Mouse (Mus musculus): Measurements from ENCODE around the gene Ppie. TPM values are rescaled to one million over a fixed set of nuclear protein-coding genes. Genes with fewer than 3 reads are reported as not detected.

Ppie gene
- polyA plus RNA-seq, 1 experiment: 23.6 TPM

DNA sequence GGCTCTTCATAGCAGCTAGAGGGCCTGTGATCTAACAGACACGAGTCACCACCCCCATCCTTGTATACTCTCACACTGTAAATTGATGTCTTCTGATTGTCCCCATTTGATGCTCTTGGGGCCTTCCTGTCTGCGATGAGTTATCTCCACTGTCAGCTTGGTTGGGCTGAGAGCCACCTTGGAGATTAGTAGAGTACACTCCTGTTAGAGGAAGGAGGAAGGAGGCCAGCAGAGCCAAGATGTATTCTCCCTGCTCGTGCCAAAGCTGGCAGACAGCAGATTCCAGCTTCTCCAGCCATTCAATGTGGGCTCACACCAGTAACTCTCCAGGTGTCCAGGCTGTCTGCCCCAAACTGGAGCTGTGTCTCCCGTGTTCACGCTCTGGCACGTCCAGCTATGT, 20.8 kb upstream of the Ppie start:
- no peak overlapping the region for H3K4me3 ChIP-seq (replicated peaks; ENCODE audit: control insufficient read depth, low read depth, low read length)
- WGBS: 68% methylated on average over 6 of the region's 6 CpGs
- no peaks in the 10 kb centered on the region for H3K4me1 ChIP-seq (ENCODE audit: control insufficient read depth, insufficient read depth, low read length)
- TF ChIP-seq CTCF (IDR thresholded peaks at IDR 0.05; ENCODE audit: control insufficient read depth, insufficient read depth, low read length) (no peak), POLR2A (IDR thresholded peaks at IDR 0.05; ENCODE audit: borderline replicate concordance, control insufficient read depth, low read depth, low read length) (no peak)
- H3K27ac ChIP-seq (ENCODE audit: control insufficient read depth, insufficient read depth, low read depth, low read length, poor library complexity): no peak overlapping the region

DNA sequence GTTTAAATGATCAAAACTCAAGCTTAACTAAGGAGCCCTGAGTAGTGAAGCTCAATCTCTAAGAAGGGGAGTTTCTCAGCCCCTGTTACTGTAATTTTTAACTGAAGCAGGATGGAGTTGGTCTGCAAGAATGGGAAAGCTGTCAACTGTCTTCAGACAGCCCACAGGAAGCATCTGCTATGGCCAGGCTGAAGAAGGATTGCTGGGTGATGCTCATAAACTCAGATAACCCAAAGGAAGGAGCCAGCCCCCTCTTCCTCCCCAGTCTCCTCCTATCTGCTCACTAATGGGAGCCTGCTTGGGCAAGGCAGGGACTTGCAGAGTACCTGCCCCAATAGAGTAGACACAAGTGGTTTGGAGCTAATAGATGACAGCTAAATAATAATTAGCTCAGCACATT, 16.1 kb upstream of the Ppie start:
- H3K4me1 ChIP-seq (ENCODE audit: control insufficient read depth, insufficient read depth, low read length): no peaks in the 10 kb centered on the region
- H3K4me3 ChIP-seq (replicated peaks; ENCODE audit: control insufficient read depth, low read depth, low read length): no peak overlapping the region
- no peak for TF ChIP-seq POLR2A (IDR thresholded peaks at IDR 0.05; ENCODE audit: borderline replicate concordance, control insufficient read depth, low read depth, low read length)
- no peak for TF ChIP-seq CTCF (IDR thresholded peaks at IDR 0.05; ENCODE audit: control insufficient read depth, insufficient read depth, low read length)
- H3K27ac ChIP-seq (ENCODE audit: control insufficient read depth, insufficient read depth, low read depth, low read length, poor library complexity): no peak overlapping the region

GRCm38 (mm10) chr4:123155427-123155826, 15.7 kb upstream of the Ppie start:
- Histone ChIP-seq H3K4me3 (replicated peaks; ENCODE audit: control insufficient read depth, low read depth, low read length) (no peak overlapping the region), H3K4me1 (ENCODE audit: control insufficient read depth, insufficient read depth, low read length) (no peaks in the 10 kb centered on the region), H3K27ac (ENCODE audit: control insufficient read depth, insufficient read depth, low read depth, low read length, poor library complexity) (no peak overlapping the region)
- WGBS: 45% methylated on average over 2 of the region's 2 CpGs
- no peak for TF ChIP-seq CTCF (IDR thresholded peaks at IDR 0.05; ENCODE audit: control insufficient read depth, insufficient read depth, low read length)
- TF ChIP-seq POLR2A (IDR thresholded peaks at IDR 0.05; ENCODE audit: borderline replicate concordance, control insufficient read depth, low read depth, low read length): no peak

GRCm38 (mm10) chr4:123155004-123155403, 15.3 kb upstream of the Ppie start:
- 25% methylated on average over 4 of the region's 4 CpGs for WGBS
- H3K4me3 ChIP-seq (replicated peaks; ENCODE audit: control insufficient read depth, low read depth, low read length): no peak overlapping the region
- no peak overlapping the region for H3K27ac ChIP-seq (ENCODE audit: control insufficient read depth, insufficient read depth, low read depth, low read length, poor library complexity)
- H3K4me1 ChIP-seq (ENCODE audit: control insufficient read depth, insufficient read depth, low read length): no peaks in the 10 kb centered on the region
- TF ChIP-seq POLR2A (IDR thresholded peaks at IDR 0.05; ENCODE audit: borderline replicate concordance, control insufficient read depth, low read depth, low read length): no peak
- TF ChIP-seq CTCF (IDR thresholded peaks at IDR 0.05; ENCODE audit: control insufficient read depth, insufficient read depth, low read length): no peak

DNA sequence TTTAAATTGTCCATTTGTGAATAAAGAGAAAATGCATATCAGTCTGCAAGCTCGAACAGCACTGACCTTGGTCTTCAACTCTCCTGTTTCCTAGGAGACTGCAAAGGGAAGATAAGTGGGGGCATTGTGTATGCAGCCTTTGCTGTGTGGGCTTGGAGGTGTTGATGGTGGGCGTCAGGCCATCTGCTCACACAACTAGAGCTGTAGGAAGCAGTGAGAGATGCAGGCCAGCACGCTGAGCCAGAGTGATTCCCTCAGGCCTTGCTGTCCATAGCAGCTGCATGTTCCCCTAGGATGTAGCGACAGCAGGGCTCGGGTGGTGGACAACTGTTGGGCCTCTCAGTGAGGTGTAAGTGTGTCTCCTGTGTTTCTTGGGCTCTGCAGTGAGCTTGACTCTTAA, 13.2 kb upstream of the Ppie start:
- Histone ChIP-seq H3K4me1 (ENCODE audit: control insufficient read depth, insufficient read depth, low read length) (no peaks in the 10 kb centered on the region), H3K27ac (ENCODE audit: control insufficient read depth, insufficient read depth, low read depth, low read length, poor library complexity) (no peak overlapping the region), H3K4me3 (replicated peaks; ENCODE audit: control insufficient read depth, low read depth, low read length) (no peak overlapping the region)
- TF ChIP-seq POLR2A (IDR thresholded peaks at IDR 0.05; ENCODE audit: borderline replicate concordance, control insufficient read depth, low read depth, low read length) (no peak), CTCF (IDR thresholded peaks at IDR 0.05; ENCODE audit: control insufficient read depth, insufficient read depth, low read length) (no peak)
- 66% methylated on average over 5 of the region's 5 CpGs for WGBS

DNA sequence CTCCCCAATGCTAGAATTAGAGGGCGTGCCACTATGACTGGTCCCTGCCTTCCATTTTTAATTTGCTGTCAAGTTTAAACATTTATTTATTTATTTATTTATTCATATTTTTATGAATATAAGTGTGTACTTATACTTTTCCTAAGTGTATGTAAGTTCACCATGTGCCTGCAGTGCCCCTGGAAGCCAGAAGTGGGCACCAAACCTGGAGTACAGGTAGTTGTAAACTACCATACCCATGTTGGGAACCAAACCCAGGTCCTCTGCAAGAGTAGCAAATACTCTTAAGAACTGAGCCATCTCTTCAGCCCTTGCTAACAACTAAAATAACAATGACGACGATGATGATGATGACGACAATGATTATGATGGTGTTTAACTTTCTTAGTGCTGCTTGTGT, 12.3 kb upstream of the Ppie start:
- Histone ChIP-seq H3K4me3 (replicated peaks; ENCODE audit: control insufficient read depth, low read depth, low read length) (no peak overlapping the region), H3K27ac (ENCODE audit: control insufficient read depth, insufficient read depth, low read depth, low read length, poor library complexity) (no peak overlapping the region), H3K4me1 (ENCODE audit: control insufficient read depth, insufficient read depth, low read length) (no peaks in the 10 kb centered on the region; the same call in 1 of the 2 replicates)
- 87% methylated on average over 4 of the region's 4 CpGs for WGBS
- no peak for TF ChIP-seq POLR2A (IDR thresholded peaks at IDR 0.05; ENCODE audit: borderline replicate concordance, control insufficient read depth, low read depth, low read length)
- TF ChIP-seq CTCF (IDR thresholded peaks at IDR 0.05; ENCODE audit: control insufficient read depth, insufficient read depth, low read length): no peak

- Histone ChIP-seq H3K27ac (ENCODE audit: control insufficient read depth, insufficient read depth, low read depth, low read length, poor library complexity) (no peak overlapping the region), H3K4me3 (replicated peaks; ENCODE audit: control insufficient read depth, low read depth, low read length) (no peak overlapping the region), H3K4me1 (ENCODE audit: control insufficient read depth, insufficient read depth, low read length) (no peaks in the 10 kb centered on the region; the same call in 1 of the 2 replicates)
- TF ChIP-seq CTCF (IDR thresholded peaks at IDR 0.05; ENCODE audit: control insufficient read depth, insufficient read depth, low read length): no peak
- no peak for TF ChIP-seq POLR2A (IDR thresholded peaks at IDR 0.05; ENCODE audit: borderline replicate concordance, control insufficient read depth, low read depth, low read length)
- WGBS: 2% methylated on average over 5 of the region's 5 CpGs
These were observed 7.8 kb upstream of the Ppie start for GRCm38 (mm10) chr4:123147446-123148150.

DNA sequence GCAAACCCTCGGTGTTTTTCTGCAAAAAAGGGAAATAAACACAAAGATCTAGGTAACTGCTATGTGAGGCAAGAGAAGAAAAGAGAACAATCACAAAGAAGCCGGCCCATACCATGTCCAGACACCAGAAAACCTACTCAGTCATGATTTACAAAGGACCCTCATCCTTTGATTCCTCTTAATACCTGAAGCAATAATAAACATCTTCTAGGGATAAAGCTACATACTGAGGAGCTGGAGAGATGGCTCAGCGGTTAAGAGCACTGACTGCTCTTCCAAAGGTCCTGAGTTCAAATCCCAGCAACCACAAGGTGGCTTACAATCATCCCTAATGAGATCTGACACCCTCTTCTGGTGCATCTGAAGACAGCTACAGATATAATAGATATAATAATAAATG, 2.2 kb downstream of the Ppie start:
- H3K4me1 ChIP-seq (ENCODE audit: control insufficient read depth, insufficient read depth, low read length): no peaks in the 10 kb centered on the region
- no peak overlapping the region for H3K4me3 ChIP-seq (replicated peaks; ENCODE audit: control insufficient read depth, low read depth, low read length)
- H3K27ac ChIP-seq (ENCODE audit: control insufficient read depth, insufficient read depth, low read depth, low read length, poor library complexity): no peak overlapping the region
- no peak for TF ChIP-seq CTCF (IDR thresholded peaks at IDR 0.05; ENCODE audit: control insufficient read depth, insufficient read depth, low read length)
- TF ChIP-seq POLR2A (IDR thresholded peaks at IDR 0.05; ENCODE audit: borderline replicate concordance, control insufficient read depth, low read depth, low read length): no peak
- WGBS: 55% methylated on average over 3 of the region's 3 CpGs

DNA sequence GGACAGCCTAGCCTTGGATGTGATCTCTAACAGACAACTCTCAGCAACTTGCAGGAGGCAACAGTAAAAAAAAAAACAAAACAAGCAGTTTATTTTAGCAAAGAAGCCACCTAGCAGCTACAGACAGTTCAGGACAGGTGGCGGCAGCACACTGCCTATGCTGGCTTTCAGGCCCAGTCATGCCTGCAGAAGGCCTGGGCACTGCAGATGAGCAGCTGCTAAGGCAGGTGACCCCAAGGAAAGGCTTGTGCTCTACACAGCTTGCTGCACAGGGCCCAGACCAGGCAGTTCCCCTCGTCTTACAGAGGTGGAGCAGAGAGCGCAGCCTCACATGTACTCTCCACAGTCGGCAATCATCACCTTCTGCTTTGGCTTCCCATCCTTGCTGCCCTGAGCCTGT, 12.7 kb downstream of the Ppie start:
- H3K27ac ChIP-seq (ENCODE audit: control insufficient read depth, insufficient read depth, low read depth, low read length, poor library complexity): no peak overlapping the region
- 90% methylated on average over 4 of the region's 4 CpGs for WGBS

More for the DNA sequence above, 12.7 kb downstream of the Ppie start:
- no peak for TF ChIP-seq POLR2A (IDR thresholded peaks at IDR 0.05; ENCODE audit: borderline replicate concordance, control insufficient read depth, low read depth, low read length)
- no peak for TF ChIP-seq CTCF (IDR thresholded peaks at IDR 0.05; ENCODE audit: control insufficient read depth, insufficient read depth, low read length)
- no peak overlapping the region for H3K4me3 ChIP-seq (replicated peaks; ENCODE audit: control insufficient read depth, low read depth, low read length)
- no peaks in the 10 kb centered on the region for H3K4me1 ChIP-seq (ENCODE audit: control insufficient read depth, insufficient read depth, low read length)

Measured in bone marrow, adult 2 months (tissue).